Mouse (Mus musculus) ES-Bruce4 (cell line): ENCODE results near the gene Tcp1. TPM values are rescaled to one million over a fixed set of nuclear protein-coding genes. Genes with fewer than 3 reads are reported as not detected.
"Not testable (repeated sequence)": the region's sequence is repeated elsewhere in the genome, so short reads cannot be mapped to it uniquely, and the experiment has no call there.

Experiments used
- H3K27ac ChIP-seq: 2 replicates; pipeline ENCODE4 v1.5.1; 2012; ENCODE audit warnings: low read length, inconsistent platforms; ENCODE audit not compliant: insufficient read depth
- H3K27me3 ChIP-seq: 2 replicates; pipeline ENCODE4 v1.6.1; 2012; ENCODE audit warnings: mild to moderate bottlenecking, low read length, inconsistent platforms; ENCODE audit not compliant: control insufficient read depth, poor library complexity, insufficient read depth, severe bottlenecking
- H3K36me3 ChIP-seq: 2 replicates; pipeline ENCODE4 v1.6.1; 2012; ENCODE audit warnings: inconsistent platforms, mild to moderate bottlenecking, low read length, moderate library complexity; ENCODE audit not compliant: control insufficient read depth, poor library complexity, insufficient read depth, severe bottlenecking
- H3K4me1 ChIP-seq: one replicate; pipeline ENCODE4 v1.8.1; 2011; ENCODE audit warnings: low read length; ENCODE audit not compliant: control insufficient read depth, insufficient read depth
- H3K4me3 ChIP-seq: 2 replicates; pipeline ENCODE4 v1.5.1; 2011; ENCODE audit warnings: low read depth, mild to moderate bottlenecking, low read length
- H3K9ac ChIP-seq: 2 replicates; pipeline ENCODE4 v1.6.1; 2012; ENCODE audit warnings: low read depth, mild to moderate bottlenecking, inconsistent platforms; ENCODE audit not compliant: poor library complexity, severe bottlenecking
- H3K9me3 ChIP-seq: replicated peaks from 2 replicates; pipeline ENCODE4 v1.6.1; 2012; ENCODE audit warnings: mild to moderate bottlenecking, low read length, inconsistent platforms; ENCODE audit not compliant: control insufficient read depth, poor library complexity, insufficient read depth, severe bottlenecking
- CTCF ChIP-seq: IDR thresholded peaks from one replicate; pipeline ENCODE4 v1.8.1; 2011; ENCODE audit warnings: low read depth, low read length
- EP300 ChIP-seq: IDR thresholded peaks from 2 replicates; pipeline ENCODE4 v1.6.1; 2011; ENCODE audit warnings: low read depth, low read length; ENCODE audit not compliant: insufficient read depth
- POLR2A ChIP-seq: IDR thresholded peaks from one replicate; pipeline ENCODE4 v1.8.1; 2011; ENCODE audit warnings: low read length; ENCODE audit not compliant: insufficient read depth
- polyA plus RNA-seq: library from polyadenylated mRNA; stranded (reverse); fragments of >200 nt; gene quantifications from 2 replicates; pipeline ENCODE4 v1.2.4, GENCODE M21; 2011; ENCODE audit warnings: low read depth; ENCODE audit not compliant: missing spikeins, insufficient read depth, insufficient read length

Gene Tcp1
- polyA plus RNA-seq, 1 experiment: 673 TPM

DNA sequence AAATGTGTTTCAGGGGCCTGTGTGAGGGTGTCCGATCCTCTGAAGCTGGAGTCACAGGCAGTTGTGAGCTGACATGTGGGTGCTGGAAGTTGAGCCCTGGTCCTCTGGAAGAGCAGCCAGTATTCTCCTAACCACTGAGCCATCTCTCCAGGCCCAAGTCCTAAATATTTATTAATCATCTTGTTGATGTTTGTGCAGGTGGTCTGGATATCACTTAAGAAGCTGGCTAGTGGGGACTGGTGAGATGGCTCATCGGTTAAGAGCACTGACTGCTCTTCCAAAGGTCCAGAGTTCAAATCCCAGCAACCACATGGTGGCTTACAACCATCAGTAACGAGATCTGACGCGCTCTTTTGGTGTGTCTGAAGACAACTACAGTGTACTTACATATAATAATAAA, 34.2 kb downstream of the Tcp1 start:
- H3K4me3 ChIP-seq: no peak overlapping the region
- H3K27ac ChIP-seq: no peak overlapping the region
- no peaks in the 10 kb centered on the region for H3K27me3 ChIP-seq
- H3K4me1 ChIP-seq: no peaks in the 10 kb centered on the region
- H3K36me3 ChIP-seq: peaks cover 24% of the 10 kb centered on the region
- no peaks in the 10 kb centered on the region for H3K9me3 ChIP-seq
- TF ChIP-seq CTCF (no peak), POLR2A (no peak), EP300 (no peak)
- H3K9ac ChIP-seq: no peak overlapping the region

DNA sequence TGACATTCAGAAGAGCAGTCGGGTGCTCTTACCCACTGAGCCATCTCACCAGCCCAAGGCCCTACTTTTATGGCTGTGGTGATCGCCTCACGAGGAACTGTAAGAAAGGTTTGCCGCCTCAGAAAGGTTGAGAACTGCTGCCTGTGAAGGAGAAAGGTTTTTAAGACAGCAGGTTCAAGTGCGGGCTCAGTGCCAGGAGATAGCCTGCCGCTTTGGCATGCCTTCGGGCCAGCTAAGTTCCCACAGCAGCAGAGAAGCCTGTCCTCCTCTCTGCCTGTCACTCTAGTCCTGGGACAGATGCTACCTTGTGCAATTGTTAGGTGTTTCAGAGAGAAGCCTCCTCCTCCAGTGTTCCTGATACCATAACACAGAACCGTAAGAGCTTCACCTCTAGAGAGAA, 41.2 kb downstream of the Tcp1 start:
- TF ChIP-seq EP300 (no peak), CTCF (no peak), POLR2A (no peak)
- Histone ChIP-seq H3K27me3 (no peaks in the 10 kb centered on the region), H3K9ac (no peak overlapping the region), H3K4me1 (no peaks in the 10 kb centered on the region), H3K27ac (no peak overlapping the region), H3K4me3 (no peak overlapping the region), H3K9me3 (no peaks in the 10 kb centered on the region), H3K36me3 (peaks cover 18% of the 10 kb centered on the region)

DNA sequence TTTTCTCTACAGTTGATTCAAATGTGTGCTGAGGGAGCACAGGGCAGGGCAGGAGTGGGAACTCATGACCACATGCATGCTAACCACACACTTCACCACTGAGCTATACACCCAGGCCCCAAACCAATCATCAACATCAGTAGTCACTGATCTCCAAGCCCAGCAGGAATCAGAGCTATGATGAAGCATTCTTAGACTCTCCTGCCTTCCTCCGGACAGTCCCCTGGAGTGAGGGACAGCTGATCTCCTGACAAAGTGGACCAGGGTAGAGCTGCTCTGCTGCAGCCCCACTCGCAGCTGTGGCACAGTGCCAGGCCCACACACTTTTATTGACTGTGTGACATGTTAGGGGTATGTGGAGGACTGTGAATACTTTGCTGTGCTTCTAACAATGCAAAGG, 43.9 kb downstream of the Tcp1 start:
- not testable (repeated sequence) for H3K4me1 ChIP-seq, H3K27ac ChIP-seq, H3K9ac ChIP-seq, H3K9me3 ChIP-seq, H3K27me3 ChIP-seq
- 0 out of 2 replicates have a peak overlapping the region, but pooled peaks have one; percentile 21 for H3K4me3 ChIP-seq
- H3K36me3 ChIP-seq: peaks cover 14% of the 10 kb centered on the region

- no peaks in the 10 kb centered on the region for H3K27me3 ChIP-seq
- peak within 1 kb of the TSS; percentile 19 for H3K9ac ChIP-seq
- no peak within 1 kb of the TSS for H3K27ac ChIP-seq
- no peaks in the 10 kb centered on the region for H3K9me3 ChIP-seq
- H3K36me3 ChIP-seq: peaks cover 14% of the 10 kb centered on the region
- H3K4me3 ChIP-seq: peak within 1 kb of the TSS; percentile 79
- H3K4me1 ChIP-seq: no peaks in the 10 kb centered on the region
- peak; percentile 81 for TF ChIP-seq POLR2A
- TF ChIP-seq EP300: no peak
Observed at GRCm38 (mm10) chr17:12960331-12960873, 44.9 kb downstream of the Tcp1 start, which contains the start of gene Acat2. TSS of gene Acat2 (minus strand) at chr17:12960747.

GRCm38 (mm10) chr17:12963476-12963875, 48.0 kb downstream of the Tcp1 start:
- Histone ChIP-seq H3K36me3 (peaks cover 20% of the 10 kb centered on the region), H3K9ac (no peak overlapping the region), H3K27ac (no peak overlapping the region), H3K27me3 (no peaks in the 10 kb centered on the region), H3K9me3 (no peaks in the 10 kb centered on the region), H3K4me3 (no peak overlapping the region), H3K4me1 (no peaks in the 10 kb centered on the region)
- TF ChIP-seq EP300: no peak
- no peak for TF ChIP-seq POLR2A
- TF ChIP-seq CTCF: no peak

DNA sequence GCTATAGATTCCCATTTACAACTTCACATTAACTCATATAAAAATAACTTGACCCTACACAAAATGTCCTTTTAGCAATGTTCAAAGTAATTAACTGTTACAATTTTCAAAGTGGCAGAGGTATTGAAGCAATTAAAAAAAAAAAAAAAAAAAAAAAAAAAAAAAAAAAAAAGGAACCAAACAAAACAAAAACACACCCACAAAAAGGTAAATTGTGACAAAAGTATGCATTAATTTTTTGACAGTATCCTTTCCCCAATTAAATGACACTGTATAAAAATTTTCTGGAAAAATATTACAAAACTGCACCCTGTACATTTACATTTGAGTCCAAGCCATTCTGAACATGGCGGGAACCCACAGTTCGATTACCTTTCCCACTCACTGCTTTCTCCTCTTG, 51.7 kb downstream of the Tcp1 start:
- H3K27me3 ChIP-seq: no peaks in the 10 kb centered on the region
- no peak for TF ChIP-seq POLR2A
- TF ChIP-seq CTCF: no peak
- no peak for TF ChIP-seq EP300
- H3K4me1 ChIP-seq: no peaks in the 10 kb centered on the region
- H3K4me3 ChIP-seq: no peak overlapping the region
- H3K9me3 ChIP-seq: no peaks in the 10 kb centered on the region
- H3K27ac ChIP-seq: no peak overlapping the region
- H3K36me3 ChIP-seq: peaks cover 40% of the 10 kb centered on the region
- H3K9ac ChIP-seq: no peak overlapping the region
